Mouse (Mus musculus): ENCODE results near the gene Zswim2. TPM values are rescaled to one million over a fixed set of nuclear protein-coding genes. Genes with fewer than 3 reads are reported as not detected.

Gene Zswim2
- polyA plus RNA-seq, 1 experiment from 2014 or later: not detected

GRCm38 (mm10) chr2:83941378-83941777 is 350 bp upstream of the Zswim2 start:
- Histone ChIP-seq H3K9ac (no peak overlapping the region), H3K27me3 (ENCODE audit: control insufficient read depth, insufficient read depth, low read length) (no peaks in the 10 kb centered on the region), H3K4me3 (replicated peaks; ENCODE audit: low read length) (peak overlapping the region; percentile 24), H3K27ac (no peak overlapping the region), H3K36me3 (replicated peaks; ENCODE audit: control insufficient read depth, insufficient read depth) (no peaks in the 10 kb centered on the region), H3K4me2 (replicated peaks) (peak overlapping the region; percentile 51), H3K9me3 (ENCODE audit: control insufficient read depth, low read length) (no peaks in the 10 kb centered on the region), H3K4me1 (replicated peaks; ENCODE audit: control insufficient read depth, insufficient read depth, low read length) (no peaks in the 10 kb centered on the region)
- no peak for DNase-seq (ENCODE audit: low spot score)
- peak; percentile 61 for ATAC-seq (ENCODE audit: low FRiP score)
- 35% methylated on average over 3 of the region's 3 CpGs for WGBS

DNA sequence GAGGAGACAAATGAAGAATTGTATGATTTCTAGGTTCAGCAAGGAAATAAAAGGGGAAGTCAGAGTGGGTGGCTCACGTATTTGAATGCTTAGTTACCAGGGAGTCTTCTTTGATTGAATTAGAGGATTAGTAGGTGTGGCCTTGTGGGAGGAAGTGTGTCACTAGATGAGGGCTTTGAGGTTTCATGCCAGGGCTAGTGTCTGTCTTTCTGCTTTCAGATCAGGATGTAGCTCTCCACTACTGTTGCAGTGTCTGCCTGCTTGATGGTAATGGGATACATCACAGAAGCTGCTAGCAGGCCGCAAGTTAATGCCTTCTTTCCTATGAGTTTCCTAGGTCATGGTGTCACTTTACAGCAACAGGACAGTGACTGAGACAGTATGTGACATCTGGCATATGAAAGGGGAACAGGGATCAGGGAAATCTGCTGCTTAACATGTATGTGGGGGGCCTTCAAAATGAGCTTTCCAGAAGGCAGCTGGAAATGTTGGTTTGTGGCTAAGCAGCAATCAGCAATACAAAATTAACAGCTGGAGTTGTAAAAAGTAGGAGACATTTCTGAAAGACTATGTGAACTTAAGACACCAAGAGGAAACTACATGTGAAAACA is 11.4 kb downstream of the Zswim2 start:
- Histone ChIP-seq H3K36me3 (replicated peaks; ENCODE audit: control insufficient read depth, insufficient read depth) (no peaks in the 10 kb centered on the region), H3K4me1 (replicated peaks; ENCODE audit: control insufficient read depth, insufficient read depth, low read length) (no peaks in the 10 kb centered on the region), H3K4me3 (replicated peaks; ENCODE audit: low read length) (no peak overlapping the region), H3K9ac (no peak overlapping the region), H3K27ac (no peak overlapping the region), H3K9me3 (ENCODE audit: control insufficient read depth, low read length) (no peaks in the 10 kb centered on the region), H3K27me3 (ENCODE audit: control insufficient read depth, insufficient read depth, low read length) (no peaks in the 10 kb centered on the region), H3K4me2 (replicated peaks) (no peak overlapping the region)
- 64% methylated on average over 2 of the region's 2 CpGs for WGBS
- no peak for DNase-seq (ENCODE audit: low spot score)
- ATAC-seq (ENCODE audit: low FRiP score): no peak

DNA sequence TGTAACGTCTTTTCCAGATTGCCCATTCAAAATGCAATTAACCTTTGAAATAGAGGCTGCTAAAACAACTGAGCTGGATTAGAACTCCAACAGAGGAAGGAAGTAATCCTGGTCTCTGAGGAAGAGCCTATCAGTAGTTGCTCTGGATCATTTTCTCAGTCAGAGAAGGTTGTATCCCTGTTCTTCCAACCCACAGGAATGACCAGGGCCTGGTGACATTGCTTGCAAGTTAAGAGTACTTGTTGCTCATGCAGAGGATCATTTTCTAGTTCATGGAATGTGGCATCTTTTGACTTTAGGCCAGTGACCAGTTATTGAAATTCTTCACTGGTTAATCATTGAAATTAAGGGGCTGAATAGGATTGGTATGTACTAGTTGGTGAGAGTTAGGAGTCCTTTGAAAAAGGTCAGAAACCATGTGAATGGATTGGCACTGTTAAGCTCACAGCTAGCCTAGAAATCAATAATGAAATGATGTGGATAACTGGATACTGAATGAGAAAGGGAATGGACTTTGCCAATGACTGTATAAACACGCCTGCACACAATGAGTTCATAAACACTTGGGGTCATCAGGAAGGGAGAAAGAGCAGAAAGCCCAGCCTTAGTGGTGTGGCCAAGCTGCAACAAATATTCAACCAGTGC is 39.0 kb downstream of the Zswim2 start:
- ATAC-seq (ENCODE audit: low FRiP score): no peak
- no peak overlapping the region for H3K9ac ChIP-seq
- 81% methylated on average over 2 of the region's 2 CpGs for WGBS
- no peaks in the 10 kb centered on the region for H3K9me3 ChIP-seq (ENCODE audit: control insufficient read depth, low read length)
- no peak overlapping the region for H3K27ac ChIP-seq
- no peaks in the 10 kb centered on the region for H3K36me3 ChIP-seq (replicated peaks; ENCODE audit: control insufficient read depth, insufficient read depth)
- H3K4me1 ChIP-seq (replicated peaks; ENCODE audit: control insufficient read depth, insufficient read depth, low read length): no peaks in the 10 kb centered on the region
- H3K4me2 ChIP-seq (replicated peaks): no peak overlapping the region
- H3K27me3 ChIP-seq (ENCODE audit: control insufficient read depth, insufficient read depth, low read length): no peaks in the 10 kb centered on the region
- no peak overlapping the region for H3K4me3 ChIP-seq (replicated peaks; ENCODE audit: low read length)
- no peak for DNase-seq (ENCODE audit: low spot score)

- H3K9me3 ChIP-seq (ENCODE audit: control insufficient read depth, low read length): no peaks in the 10 kb centered on the region
- H3K27me3 ChIP-seq (ENCODE audit: control insufficient read depth, insufficient read depth, low read length): no peaks in the 10 kb centered on the region
- no peak overlapping the region for H3K4me3 ChIP-seq (replicated peaks; ENCODE audit: low read length)
- no peak overlapping the region for H3K4me2 ChIP-seq (replicated peaks)
- no peaks in the 10 kb centered on the region for H3K4me1 ChIP-seq (replicated peaks; ENCODE audit: control insufficient read depth, insufficient read depth, low read length)
- ATAC-seq (ENCODE audit: low FRiP score): no peak
- DNase-seq (ENCODE audit: low spot score): no peak
- H3K27ac ChIP-seq: no peak overlapping the region
- no peaks in the 10 kb centered on the region for H3K36me3 ChIP-seq (replicated peaks; ENCODE audit: control insufficient read depth, insufficient read depth)
- WGBS: 95% methylated on average over 2 of the region's 2 CpGs
- H3K9ac ChIP-seq: no peak overlapping the region
These were observed 47.3 kb downstream of the Zswim2 start for GRCm38 (mm10) chr2:83893701-83894100.

DNA sequence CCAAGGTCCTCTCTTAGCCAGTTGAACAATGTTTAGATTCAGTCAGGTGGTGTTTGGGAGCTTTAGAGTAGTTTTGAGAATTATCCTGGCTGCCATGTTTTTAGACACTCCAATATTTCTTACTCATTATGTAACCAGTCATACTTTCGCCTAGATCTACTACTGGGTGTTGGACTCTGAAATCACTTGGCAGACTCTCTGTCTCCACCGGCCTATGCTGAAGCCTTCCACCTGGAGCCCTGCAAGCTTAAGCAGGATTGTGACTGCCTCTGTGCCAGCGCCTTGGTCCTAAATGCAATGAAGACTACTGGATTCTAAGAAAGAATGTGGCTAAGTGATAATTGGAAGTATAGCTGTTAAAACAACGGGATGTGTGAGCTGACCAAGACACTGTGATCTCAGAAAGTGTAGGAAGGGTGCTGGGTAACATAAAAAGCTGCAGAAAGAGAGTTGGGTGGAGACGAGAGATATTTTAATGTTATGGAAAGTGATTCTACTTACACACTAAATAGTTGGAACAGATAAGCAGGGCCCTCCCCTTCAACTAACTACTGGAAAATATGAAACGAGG is 57.1 kb downstream of the Zswim2 start:
- no peak overlapping the region for H3K4me3 ChIP-seq (replicated peaks; ENCODE audit: low read length)
- H3K36me3 ChIP-seq (replicated peaks; ENCODE audit: control insufficient read depth, insufficient read depth): peaks cover 28% of the 10 kb centered on the region
- H3K27ac ChIP-seq: no peak overlapping the region
- no peaks in the 10 kb centered on the region for H3K4me1 ChIP-seq (replicated peaks; ENCODE audit: control insufficient read depth, insufficient read depth, low read length)
- H3K9me3 ChIP-seq (ENCODE audit: control insufficient read depth, low read length): no peaks in the 10 kb centered on the region
- DNase-seq (ENCODE audit: low spot score): no peak
- 87% methylated on average over 6 of the region's 6 CpGs for WGBS
- H3K9ac ChIP-seq: no peak overlapping the region
- no peak overlapping the region for H3K4me2 ChIP-seq (replicated peaks)
- ATAC-seq (ENCODE audit: low FRiP score): no peak
- no peaks in the 10 kb centered on the region for H3K27me3 ChIP-seq (ENCODE audit: control insufficient read depth, insufficient read depth, low read length)

Other genes with a start within 250 kb of the Zswim2 start
- 35.3 and 36.7 TPM in 2 replicates for gene Itgav, start 216.8 kb downstream of the Zswim2 start, polyA plus RNA-seq (2014; fragmentation: Nextera tagmentation; extraction: Ambion mirVana)
- gene Fam171b, start 128.6 kb downstream of the Zswim2 start, polyA plus RNA-seq (2014; fragmentation: Nextera tagmentation; extraction: Ambion mirVana): 85.7 and 98.4 TPM in 2 replicates
- not detected in 2 replicates for gene Gm13698, start 14.5 kb upstream of the Zswim2 start, polyA plus RNA-seq (2014; fragmentation: Nextera tagmentation; extraction: Ambion mirVana)
- gene Gm13693, start 20.3 kb upstream of the Zswim2 start, polyA plus RNA-seq (2014; fragmentation: Nextera tagmentation; extraction: Ambion mirVana): not detected in 2 replicates
- not detected in 2 replicates for gene Gm13695, start 26.1 kb upstream of the Zswim2 start, polyA plus RNA-seq (2014; fragmentation: Nextera tagmentation; extraction: Ambion mirVana)
- not detected in 2 replicates for gene Gm13696, start 31.9 kb upstream of the Zswim2 start, polyA plus RNA-seq (2014; fragmentation: Nextera tagmentation; extraction: Ambion mirVana)
- gene Gm13694, start 37.7 kb upstream of the Zswim2 start, polyA plus RNA-seq (2014; fragmentation: Nextera tagmentation; extraction: Ambion mirVana): not detected in 2 replicates
- gene Gm13697, start 43.5 kb upstream of the Zswim2 start, polyA plus RNA-seq (2014; fragmentation: Nextera tagmentation; extraction: Ambion mirVana): not detected in 2 replicates
- gene Gm13691, start 49.3 kb upstream of the Zswim2 start, polyA plus RNA-seq (2014; fragmentation: Nextera tagmentation; extraction: Ambion mirVana): not detected in 2 replicates

All from hindbrain, embryonic 14.5 days (tissue).